Mouse (Mus musculus): ENCODE data around the gene Map4k4.

Gene Map4k4

DNA sequence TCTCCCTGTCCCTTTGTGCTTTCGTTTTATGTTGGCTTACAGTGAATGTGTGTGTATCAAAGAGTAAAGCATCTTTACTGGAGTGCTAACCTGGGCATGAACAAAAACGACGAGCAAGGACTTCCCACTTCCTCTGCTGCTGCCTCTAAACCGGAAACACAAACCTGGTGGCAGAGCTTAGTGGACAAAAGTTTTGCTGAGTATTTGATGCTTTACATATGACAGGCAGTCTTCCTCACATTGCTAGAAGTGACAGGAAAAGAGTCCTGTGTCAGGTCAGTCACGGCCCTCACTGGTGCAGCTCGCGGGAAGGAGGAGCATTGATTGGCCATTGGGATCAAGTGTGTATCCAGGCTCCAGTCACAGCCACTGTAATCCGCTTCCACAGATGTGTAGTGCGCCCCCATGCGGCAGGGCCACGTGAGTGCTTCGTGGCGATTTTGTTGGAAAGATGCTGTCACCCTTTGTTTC, 35.7 kb downstream of the Map4k4 start:
- DNase-seq (ENCODE audit: low read depth, low spot score): peak; percentile 56

DNA sequence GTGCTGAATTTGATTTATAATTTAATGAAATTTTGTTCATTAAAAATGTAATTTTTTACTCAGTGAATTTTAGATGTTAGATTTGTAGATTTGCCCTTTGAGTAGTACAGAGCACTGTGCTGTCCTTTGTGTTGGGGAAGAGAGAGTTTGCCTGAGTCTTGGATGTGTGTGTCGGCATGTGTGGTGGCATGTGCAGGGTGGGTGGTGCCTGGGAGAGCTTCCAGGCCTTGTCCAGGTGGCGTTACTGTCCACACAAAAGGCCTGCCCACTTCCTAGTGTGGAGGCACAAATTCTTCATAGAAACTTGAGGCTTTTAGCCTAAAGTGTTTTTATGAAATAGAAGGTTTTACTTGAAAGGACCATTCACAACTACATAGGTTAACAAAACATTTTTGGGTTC, 36.2 kb downstream of the Map4k4 start:
- DNase-seq (ENCODE audit: low read depth, low spot score): no peak

DNA sequence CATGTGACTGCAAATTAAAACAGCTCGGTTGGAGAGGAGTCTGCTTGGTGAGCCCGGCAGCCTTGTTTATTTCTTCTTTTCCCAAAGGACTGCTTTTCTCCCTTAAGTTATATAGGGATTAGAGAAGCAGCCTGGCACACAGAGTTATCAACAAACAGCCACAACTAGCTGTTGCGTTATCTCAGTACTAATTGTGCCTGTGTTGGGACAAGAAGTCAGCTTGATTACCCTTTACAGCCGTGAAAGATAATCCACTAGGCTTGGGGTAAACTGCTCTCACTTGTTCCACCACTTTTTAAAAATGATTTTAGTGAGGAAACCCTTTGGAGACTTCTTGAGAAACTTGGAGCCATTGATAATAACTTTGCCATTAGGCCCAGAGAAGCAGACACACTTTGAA, 36.9 kb downstream of the Map4k4 start:
- DNase-seq (ENCODE audit: low read depth, low spot score): no peak

DNA sequence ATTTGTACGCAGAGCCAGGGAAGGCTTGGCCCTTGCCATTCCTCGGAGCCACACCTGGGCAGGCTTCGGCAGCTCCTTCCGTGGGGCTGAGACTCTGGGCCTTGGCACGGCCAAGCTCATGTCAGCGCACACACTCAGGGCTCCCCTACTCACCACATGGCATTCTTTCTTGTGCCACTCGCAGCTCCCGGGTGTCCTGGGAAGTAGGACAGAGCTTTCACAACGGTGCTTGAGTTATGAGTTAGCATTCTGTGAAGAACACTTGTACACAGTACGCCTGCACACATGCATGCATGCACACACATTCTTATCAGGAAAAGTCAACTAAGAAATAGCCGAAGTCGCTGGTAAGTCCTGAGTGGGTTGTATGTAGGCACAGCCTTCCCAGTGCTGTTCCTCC, 38.7 kb downstream of the Map4k4 start:
- DNase-seq (ENCODE audit: low read depth, low spot score): no peak

DNA sequence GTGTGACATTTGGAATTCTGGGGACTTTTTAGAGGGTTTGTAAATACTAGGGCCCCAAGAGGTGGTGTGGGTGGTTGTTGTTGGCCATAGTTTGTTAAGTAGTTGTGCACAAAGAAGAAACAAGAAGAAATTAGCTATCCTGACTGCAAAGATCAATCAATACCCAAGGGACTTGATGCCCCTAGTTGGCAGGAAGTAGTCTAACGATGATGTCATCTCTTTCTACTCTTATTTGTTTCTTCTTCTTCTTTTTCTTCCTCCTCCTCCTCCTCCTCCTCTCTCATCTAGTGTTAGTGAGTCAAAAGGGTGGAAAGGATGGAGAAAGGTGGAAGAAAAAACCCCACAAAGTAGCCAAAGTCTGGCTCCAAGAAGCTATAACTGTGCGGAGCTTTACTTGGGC, 39.6 kb downstream of the Map4k4 start:
- DNase-seq (ENCODE audit: low read depth, low spot score): no peak

DNA sequence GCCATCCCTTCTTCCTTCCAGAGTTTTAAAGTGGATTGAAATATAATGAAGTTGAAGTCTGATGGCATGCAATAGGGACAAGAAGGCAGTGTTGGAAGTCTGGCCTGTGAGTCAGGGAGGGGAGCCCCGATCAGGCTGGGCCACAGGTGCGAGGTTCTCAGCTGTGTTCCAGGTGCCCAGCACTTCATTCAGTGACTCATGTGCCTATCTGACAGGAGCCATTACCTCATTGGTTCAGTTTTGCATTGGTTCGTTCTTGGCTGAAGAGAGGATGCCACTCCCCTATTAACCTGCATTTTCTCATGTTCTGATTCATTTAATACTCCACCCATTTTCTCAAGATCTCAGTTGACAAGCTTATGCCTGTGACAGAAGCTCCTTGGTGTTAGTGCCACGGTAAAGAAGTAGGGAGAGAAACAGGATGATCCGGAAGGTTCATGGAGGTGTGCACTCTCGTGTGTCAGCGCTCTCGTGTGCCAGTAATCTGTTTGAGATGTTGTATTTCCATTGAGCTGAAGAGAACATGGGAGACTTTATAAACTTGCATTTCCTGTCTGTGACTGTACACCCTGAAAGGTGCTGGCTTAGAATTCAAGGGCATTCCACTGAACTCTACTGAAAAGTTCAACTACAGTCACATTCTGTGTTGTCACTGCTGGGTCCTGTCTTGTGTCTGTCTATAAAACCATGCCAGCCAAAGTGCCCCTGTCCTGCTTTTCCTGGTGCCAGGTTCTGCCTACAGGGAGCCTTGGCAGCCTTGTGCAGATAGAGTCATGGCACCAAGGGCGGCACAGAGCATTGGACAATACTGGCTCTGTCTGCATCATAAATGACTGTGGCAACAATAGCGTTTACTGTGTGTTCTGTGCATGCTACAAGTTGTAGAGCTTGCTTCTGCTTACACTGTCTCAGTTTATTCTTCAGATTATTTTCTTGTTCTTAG, 40.8 kb downstream of the Map4k4 start:
- DNase-seq (ENCODE audit: low read depth, low spot score): no peak

DNA sequence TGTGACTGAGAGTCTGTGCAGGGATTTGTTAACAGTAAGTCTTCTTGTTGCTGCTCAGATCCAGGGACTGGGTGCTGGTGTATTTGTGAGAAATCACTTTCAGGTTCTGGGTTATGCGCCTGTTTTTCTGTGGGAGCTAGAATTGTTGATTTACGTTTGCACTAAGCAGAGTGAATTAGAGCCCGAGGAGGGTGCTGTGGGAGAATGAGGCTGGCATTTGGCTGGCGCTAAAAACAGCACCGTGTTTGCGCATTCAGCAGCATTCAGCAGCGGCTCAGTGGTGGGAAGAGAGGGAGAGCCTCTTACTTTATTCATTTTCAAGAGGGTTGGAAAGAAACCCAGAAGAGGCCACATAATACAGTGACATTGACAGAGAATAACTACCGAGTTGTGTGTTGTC, 42.2 kb downstream of the Map4k4 start:
- no peak for DNase-seq (ENCODE audit: low read depth, low spot score)

DNA sequence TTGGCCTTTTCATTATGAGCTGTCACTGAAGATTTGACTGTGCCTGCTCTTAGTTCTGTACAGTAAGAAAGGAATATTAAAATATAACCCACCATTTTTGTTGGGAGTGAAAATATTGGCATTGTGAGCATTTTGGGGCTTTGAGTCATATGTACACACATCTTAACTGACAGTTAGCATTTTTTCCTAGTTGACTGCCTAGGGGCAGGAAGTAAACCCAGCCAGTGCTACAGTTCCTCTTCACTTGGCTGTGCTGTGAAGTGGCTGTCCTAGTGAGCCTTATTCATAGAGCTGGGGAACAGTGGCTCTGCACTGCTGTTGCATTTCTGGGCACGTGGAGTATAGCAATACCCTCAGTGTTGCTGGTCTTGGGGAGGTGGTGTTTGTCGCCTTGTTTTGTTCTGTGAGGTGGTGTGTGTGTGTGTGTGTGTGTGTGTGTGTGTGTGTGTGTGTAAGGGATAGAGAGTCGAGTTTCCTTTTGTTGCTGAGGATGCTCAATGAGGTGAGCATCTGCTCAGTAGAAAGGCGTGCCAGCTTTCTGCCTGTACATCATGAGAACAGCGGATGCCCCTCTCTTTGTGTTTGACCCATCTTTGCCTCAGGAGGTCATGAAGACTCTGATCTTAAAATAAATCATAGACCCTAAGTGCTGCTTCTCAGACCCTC, 43.7 kb downstream of the Map4k4 start:
- no peak for DNase-seq (ENCODE audit: low read depth, low spot score)

DNA sequence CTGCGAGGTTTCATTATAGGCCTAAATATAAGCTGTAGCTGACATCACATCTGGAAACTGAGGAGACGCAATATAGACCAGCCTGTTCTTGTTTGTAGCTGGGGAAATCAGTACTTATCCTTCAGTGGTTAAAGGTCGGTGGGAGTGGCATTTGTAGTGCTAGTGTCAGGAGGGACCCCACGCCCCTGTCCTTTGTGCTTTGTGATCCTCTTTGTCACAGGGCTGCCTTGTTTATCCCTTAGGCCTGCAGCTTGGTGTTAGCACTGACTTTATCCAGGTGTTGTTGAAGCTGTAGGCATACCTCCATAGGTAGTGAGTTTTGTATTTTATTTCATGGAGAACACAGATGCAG, 44.2 kb downstream of the Map4k4 start:
- DNase-seq (ENCODE audit: low read depth, low spot score): no peak

DNA sequence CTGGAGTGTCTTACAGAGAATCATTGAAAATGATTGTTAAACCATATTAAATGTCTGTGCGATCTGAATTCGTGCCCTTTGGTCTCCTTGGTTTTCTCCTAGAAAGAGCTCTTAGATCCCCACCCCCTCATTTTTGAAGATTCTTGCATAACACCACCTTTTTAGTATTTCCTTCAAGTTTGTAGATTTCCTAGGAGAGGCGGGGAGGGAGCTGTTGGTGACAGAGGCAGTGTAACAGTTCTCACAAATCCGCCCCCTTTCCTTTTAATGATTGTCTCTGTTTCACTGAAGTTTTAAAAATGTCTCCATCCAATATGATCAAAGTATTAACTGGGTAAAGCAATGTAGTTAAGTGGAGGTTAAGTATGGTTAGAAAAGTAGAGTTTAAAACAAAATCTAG, 45.7 kb downstream of the Map4k4 start:
- no peak for DNase-seq (ENCODE audit: low read depth, low spot score)

DNA sequence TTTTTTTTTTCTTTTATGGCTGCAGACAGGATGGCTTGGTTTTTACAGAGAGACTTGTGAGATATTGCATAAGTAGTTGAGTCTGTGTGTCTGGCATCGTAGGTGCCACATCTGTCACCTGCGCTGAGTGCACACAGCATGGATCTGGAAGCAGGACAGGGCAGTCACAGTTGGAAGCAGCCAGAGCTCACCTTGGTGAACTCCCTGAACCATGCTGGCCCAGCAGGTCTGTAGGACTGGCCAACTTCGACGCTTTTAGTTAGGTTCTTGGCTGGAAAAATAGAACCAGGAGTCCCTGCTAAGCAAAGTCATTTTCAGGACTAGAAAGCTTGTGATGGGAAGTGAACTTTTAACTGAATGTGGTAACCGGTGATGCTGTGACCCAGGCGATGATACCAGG, 46.5 kb downstream of the Map4k4 start:
- no peak for DNase-seq (ENCODE audit: low read depth, low spot score)

DNA sequence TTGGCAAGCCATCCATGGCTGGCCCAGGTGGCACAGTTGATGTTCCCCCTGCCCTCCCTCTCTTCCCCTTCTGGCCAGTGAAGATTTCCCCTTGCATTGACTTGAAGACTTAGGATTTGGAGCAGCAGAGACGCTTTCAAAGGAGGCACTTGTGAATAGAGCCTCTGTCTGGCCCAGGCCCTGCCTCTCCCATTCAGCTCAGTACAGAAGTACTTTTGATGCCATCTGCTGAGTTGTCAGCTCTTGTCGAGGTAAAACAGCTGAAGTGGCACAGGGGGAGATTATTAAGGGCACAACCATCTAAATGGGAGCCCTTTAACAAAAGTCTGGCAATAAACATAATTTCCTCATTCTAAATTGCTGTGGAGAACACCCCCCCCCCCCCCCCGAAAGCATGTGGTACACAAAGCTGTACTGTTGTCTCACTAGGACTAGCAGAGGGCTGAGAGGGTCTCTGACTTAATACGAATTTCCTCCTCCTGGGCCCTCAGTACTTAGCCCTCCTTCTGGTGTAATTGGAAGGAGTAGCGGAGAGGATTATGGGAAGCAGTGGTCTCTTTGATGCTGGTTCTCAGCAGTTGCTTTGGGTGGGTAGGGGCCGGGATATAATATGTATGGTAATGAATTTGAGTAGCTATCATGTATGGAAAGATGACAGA, 47.1 kb downstream of the Map4k4 start:
- DNase-seq (ENCODE audit: low read depth, low spot score): no peak

DNA sequence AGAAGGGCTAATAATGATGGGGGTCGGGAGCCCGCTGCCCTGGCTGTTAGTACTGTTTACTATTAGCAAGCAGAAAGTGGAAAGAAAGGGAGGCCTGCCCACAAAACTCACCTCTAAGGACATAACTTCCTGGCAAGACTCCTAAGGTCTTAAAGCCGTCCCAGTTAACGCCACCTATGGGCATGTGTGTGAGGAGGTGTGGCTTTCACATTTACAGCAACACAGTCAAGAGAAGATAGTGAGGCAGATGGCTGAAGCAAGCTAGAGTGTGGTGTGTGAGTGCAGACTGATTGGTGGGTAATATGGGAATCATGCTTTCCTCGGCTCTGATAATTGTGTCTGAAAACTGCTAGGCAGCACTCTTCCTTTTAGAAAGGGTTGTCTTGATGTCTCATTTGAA, 48.5 kb downstream of the Map4k4 start:
- no peak for DNase-seq (ENCODE audit: low read depth, low spot score)

DNA sequence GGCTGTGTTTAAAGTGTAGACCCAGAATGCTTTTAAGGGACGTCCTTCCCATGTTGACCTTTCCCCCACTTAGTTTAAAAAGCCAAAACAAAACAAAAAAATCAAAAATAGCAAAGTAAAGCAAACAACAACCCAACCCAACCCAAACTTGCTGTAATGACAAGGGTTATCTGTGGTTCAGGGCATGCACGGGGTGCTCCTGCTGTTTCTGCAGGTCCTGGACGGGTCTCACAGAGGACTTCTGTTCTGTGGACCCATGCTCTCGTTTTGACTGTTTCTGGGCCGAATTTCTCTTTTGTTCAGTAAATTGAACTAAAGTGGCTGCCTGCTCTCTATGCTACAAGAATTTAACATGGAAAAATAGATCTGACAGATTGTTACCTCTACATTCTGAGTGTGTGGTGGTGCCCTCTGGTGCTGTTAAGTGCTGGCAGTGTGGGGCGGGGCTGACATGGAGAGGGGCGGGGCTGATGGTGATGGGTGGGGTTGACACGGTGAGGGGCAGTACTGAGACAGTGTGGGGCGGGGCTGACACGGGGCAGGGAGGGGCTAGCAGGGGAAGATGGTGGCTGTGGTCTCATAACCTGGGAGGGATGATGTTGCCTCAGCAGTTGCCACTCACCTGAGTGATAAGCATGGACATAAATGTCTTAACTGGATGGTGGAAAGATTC, 49.2 kb downstream of the Map4k4 start:
- DNase-seq (ENCODE audit: low read depth, low spot score): no peak

DNA sequence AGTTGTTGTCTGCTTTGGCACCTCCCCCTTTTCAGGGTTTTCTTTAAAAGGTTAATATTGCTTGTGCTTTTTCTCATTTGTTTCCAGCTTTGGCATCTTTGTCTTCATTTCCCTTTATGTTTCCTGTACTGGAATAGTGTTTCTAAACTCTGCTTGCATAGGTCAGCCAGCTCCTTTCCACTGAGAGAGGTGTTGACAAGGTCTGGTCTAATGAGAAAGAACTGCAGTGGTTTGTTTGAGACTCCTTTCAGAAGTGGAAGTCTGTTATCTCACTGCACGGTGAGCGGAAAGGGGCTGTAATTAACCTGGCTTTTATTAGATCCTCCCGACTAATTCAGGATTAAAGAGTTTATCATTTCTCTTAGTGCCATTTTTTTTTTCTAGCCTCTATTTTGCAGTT, 49.9 kb downstream of the Map4k4 start:
- no peak for DNase-seq (ENCODE audit: low read depth, low spot score)

DNA sequence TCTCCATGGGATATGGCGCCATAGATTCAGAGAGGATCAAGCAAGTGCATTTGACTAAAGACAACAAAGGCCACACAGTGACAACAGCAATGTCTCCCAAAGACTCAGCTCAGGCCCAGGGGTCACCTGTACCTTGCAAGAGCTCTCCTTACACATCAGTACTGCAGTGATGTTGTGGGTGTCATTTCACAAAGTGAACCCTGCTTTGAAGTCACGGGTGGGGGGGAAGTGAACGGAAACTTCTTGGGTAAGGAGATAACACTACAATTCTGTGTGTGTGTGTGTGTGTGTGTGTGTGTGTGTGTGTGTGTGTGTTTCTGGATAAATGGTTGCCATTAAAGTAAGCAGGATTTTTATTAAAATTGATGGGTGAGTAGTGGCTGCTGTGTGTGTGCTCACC, 53.9 kb downstream of the Map4k4 start:
- DNase-seq (ENCODE audit: low read depth, low spot score): no peak

DNA sequence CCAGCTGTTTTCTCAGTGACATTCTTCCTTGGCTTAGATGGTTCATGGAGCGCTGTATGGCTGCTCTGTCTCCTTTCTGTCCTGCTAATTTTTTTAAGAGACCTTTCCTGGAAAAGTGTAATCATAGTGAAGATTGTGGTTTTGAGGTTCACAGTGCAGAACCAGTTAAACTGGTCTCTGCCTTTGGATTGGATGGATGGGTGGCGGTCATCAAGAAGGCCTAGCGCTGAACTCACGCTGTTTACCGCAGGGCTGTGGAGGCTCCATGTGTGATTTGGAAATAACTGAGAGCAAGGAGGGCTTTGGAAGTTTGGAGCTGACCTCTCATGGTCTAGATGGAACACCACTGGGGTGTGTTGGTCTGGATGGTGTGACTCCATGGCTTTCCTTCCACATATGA, 56.0 kb downstream of the Map4k4 start:
- DNase-seq (ENCODE audit: low read depth, low spot score): no peak

DNA sequence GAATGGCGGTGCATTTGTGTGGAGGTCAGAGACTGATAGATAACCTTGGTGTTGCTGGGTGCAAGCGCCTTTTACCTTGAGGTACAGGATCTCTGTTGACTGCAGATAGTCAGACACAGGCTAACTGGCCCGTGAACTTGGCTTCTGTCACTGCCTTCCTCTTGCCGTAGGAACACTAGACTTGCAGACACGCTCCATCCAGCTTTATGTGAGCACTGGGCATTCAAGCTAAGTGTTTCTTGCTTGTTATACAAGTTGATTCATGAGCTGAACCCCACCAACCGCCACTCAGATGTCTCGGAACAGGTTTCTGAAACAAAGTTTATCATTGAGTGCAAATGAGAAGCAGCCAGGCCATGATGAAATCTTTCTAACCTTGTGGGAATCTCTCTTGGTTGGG, 57.3 kb downstream of the Map4k4 start:
- DNase-seq (ENCODE audit: low read depth, low spot score): no peak

DNA sequence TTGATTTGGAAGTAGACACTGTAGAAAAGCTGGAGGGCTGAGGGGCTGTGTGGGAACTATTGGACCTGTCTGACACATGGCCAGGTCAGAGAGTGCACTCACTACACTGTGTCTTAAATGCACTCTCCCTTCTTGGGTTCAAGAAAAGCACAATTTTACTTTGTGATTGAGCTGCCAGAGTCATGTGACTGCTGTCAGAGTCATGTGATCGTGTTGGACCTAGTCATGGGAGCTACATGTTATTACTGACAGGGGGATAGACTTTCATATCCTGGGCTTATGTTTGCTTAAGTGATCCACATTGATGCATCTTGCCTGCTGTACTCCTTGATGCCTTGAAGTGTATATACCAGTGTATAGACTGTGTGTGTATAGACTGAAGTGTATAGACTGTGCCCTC, 59.9 kb downstream of the Map4k4 start:
- DNase-seq (ENCODE audit: low read depth, low spot score): no peak

DNA sequence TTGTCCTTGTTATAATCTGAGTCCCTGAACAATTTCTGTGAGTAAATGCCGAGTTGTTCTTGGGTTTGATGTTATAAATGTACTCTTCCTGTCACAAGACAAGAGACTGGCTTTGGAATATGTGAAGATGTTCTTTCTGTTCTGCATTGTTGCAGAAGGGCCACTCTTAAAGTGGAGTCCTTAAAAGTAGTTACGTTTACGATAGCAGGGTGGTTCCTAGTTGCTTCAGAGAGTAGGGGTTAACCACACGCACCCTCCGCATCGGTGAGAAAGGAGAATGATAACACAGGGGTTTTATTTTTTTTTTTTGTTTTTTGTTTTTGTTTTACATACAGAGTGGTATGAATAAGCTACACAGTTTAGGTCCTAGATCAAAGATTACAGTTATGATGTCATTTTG, 60.4 kb downstream of the Map4k4 start:
- DNase-seq (ENCODE audit: low read depth, low spot score): no peak

DNA sequence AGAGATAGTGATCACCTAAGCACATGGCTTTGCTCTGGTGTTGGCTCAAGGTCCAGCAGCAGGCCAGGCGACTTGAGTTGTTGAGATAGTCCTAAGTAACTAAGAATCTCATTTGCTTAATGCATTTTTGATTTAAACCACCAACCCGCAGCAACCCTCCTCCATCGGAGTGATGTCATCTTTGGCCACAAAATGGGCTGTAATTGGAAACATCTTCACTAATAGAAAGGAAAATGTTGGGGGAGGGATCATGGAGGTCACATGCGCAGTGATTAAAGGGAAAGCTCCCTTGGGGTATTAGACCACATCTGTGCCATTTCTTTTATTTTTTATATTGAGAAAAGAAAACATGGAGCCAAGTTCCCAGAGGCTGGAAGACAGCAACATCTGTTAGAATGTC, 61.6 kb downstream of the Map4k4 start:
- DNase-seq (ENCODE audit: low read depth, low spot score): no peak

DNA sequence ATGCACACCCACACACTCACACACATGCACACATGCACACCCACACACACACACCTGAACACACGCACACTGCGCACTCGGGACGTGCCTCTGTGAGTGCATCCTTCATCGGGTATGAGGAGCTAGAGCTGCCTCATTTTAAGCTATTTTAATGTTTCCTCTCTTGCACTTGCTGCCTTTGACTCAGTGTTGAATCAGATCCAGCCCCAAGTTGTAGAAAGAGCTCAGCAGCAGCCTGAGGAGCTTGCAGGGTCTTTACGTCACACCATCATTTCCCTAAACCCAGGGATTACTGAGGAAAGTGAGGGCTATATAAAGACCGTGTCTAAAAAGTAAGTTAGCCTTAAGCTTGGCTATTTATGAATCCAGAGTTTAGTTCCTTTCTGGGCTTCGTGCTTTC, 62.1 kb downstream of the Map4k4 start:
- DNase-seq (ENCODE audit: low read depth, low spot score): no peak
